ENCODE assay signal across 33 mouse cellular contexts in genomic region chr2:172498823-172499222, GRCm38 (mm10). TPM values are rescaled to one million over a fixed set of nuclear protein-coding genes. Genes with fewer than 3 reads are reported as not detected.
DNase-seq lines count a peak whose midpoint lies in the region; ATAC-seq and TF ChIP-seq lines count a peak whose summit lies in the region.
"Had no signal": no experiment of that assay in that cellular context is flagged by ENCODE, and none has a peak within 500 bp of the region (broad histone marks: within the 10 kb centered on the region; RNA-seq: fewer than 3 reads in every experiment).

No protein-coding gene starts in this region.

- no peak overlapping the region for H3K9ac ChIP-seq in lung, postnatal 0 days (replicated peaks; ENCODE audit: low read depth)
- H3K9ac ChIP-seq: embryonic facial prominence, embryonic 13.5 days; forebrain, embryonic 13.5 days; limb, embryonic 12.5 days; midbrain, embryonic 12.5 days; neural tube, embryonic 15.5 days had no signal

- no peak for ATAC-seq in lung, postnatal 0 days
- ATAC-seq: forebrain, embryonic 13.5 days; hindbrain, embryonic 16.5 days; intestine, embryonic 16.5 days had no signal

- H3K27me3 ChIP-seq in thymus, adult 2 months (ENCODE audit: control insufficient read depth, insufficient read depth, low read length): no peaks in the 10 kb centered on the region
- H3K27me3 ChIP-seq in lung, postnatal 0 days (replicated peaks; ENCODE audit: insufficient read depth, low read length): no peaks in the 10 kb centered on the region
- H3K27me3 ChIP-seq: embryonic facial prominence, embryonic 13.5 days; forebrain, embryonic 13.5 days; limb, embryonic 12.5 days; midbrain, embryonic 12.5 days; neural tube, embryonic 15.5 days had no signal

- H3K27ac ChIP-seq in thymus, adult 2 months (ENCODE audit: control insufficient read depth, insufficient read depth, low read length): no peak overlapping the region
- no peak overlapping the region for H3K27ac ChIP-seq in lung, postnatal 0 days (ENCODE audit: low read length)
- H3K27ac ChIP-seq: embryonic facial prominence, embryonic 13.5 days; forebrain, embryonic 13.5 days; heart, embryonic 10.5 days; hindbrain, embryonic 10.5 days; layer of hippocampus, adult 2 months; limb, embryonic 12.5 days; midbrain, embryonic 12.5 days; neural tube, embryonic 15.5 days; stomach, postnatal 0 days had no signal

- H3K9me3 ChIP-seq in lung, postnatal 0 days (ENCODE audit: low read length): no peaks in the 10 kb centered on the region
- H3K9me3 ChIP-seq: embryonic facial prominence, embryonic 13.5 days; forebrain, embryonic 13.5 days; heart, embryonic 10.5 days; hindbrain, embryonic 10.5 days; limb, embryonic 12.5 days; midbrain, embryonic 12.5 days; neural tube, embryonic 15.5 days had no signal

- no peak overlapping the region for H3K4me2 ChIP-seq in lung, postnatal 0 days (replicated peaks; ENCODE audit: low read depth, low read length)
- H3K4me2 ChIP-seq: embryonic facial prominence, embryonic 13.5 days; forebrain, embryonic 13.5 days; limb, embryonic 12.5 days; liver, embryonic 11.5 days; midbrain, embryonic 12.5 days; neural tube, embryonic 15.5 days had no signal

- no peaks in the 10 kb centered on the region for H3K4me1 ChIP-seq in thymus, adult 2 months (replicated peaks; ENCODE audit: control insufficient read depth, insufficient read depth, low read length)
- no peaks in the 10 kb centered on the region for H3K4me1 ChIP-seq in lung, postnatal 0 days (ENCODE audit: insufficient read depth, low read depth, low read length)
- H3K4me1 ChIP-seq: embryonic facial prominence, embryonic 13.5 days; forebrain, embryonic 13.5 days; midbrain, embryonic 12.5 days; neural tube, embryonic 15.5 days had no signal

- TF ChIP-seq POLR2A in thymus, adult 2 months (IDR thresholded peaks at IDR 0.05; ENCODE audit: control insufficient read depth, extremely low read depth, insufficient read depth, low read length, poor library complexity): no peak

- DNase-seq in adrenal gland, adult 2 months: peak; percentile 53
- DNase-seq in adrenal gland, postnatal 4 days (ENCODE audit: low spot score in 2 of 2): no peak
- DNase-seq in 3134 (ENCODE audit: extremely low read depth, insufficient read length, low spot score): peak; percentile 28
- DNase-seq in Muller cell, postnatal 12 days (ENCODE audit: inconsistent ontology term): peak; percentile 52
- DNase-seq in adrenal gland, postnatal 14 days: peak; percentile 38
- no peak for DNase-seq in thymus, adult 2 months
- no peak for DNase-seq in lung, postnatal 0 days (ENCODE audit: low spot score)
- DNase-seq: cerebellum, adult 2 months; cerebellum, postnatal 25 days; gastrocnemius, postnatal 10 days; kidney, adult 9 months; kidney, postnatal 14 days; lung, adult 18-20 months; lung, postnatal 14 days had no signal

- 80% methylated on average over 3 of the region's 3 CpGs for WGBS in thymus, adult 2 months
- 50% methylated on average over 3 of the region's 3 CpGs for WGBS in lung, postnatal 0 days

- TF ChIP-seq CTCF in thymus, adult 2 months (IDR thresholded peaks at IDR 0.05; ENCODE audit: borderline replicate concordance, control insufficient read depth, extremely low read depth, insufficient read depth, low read length, poor library complexity): no peak
- no peak for TF ChIP-seq CTCF in lung, postnatal 0 days (IDR thresholded peaks at IDR 0.05)

- no peak overlapping the region for H3K4me3 ChIP-seq in thymus, adult 2 months (ENCODE audit: control insufficient read depth, insufficient read depth, low read length)
- H3K4me3 ChIP-seq in lung, postnatal 0 days (ENCODE audit: low read depth, low read length): no peak overlapping the region
- H3K4me3 ChIP-seq: embryonic facial prominence, embryonic 13.5 days; erythroblast, embryonic 14.5 days; forebrain, embryonic 13.5 days; heart, embryonic 10.5 days; hindbrain, embryonic 10.5 days; layer of hippocampus, adult 2 months; limb, embryonic 12.5 days; midbrain, embryonic 12.5 days; neural tube, embryonic 15.5 days had no signal

- no peak for TF ChIP-seq EP300 in lung, postnatal 0 days (IDR thresholded peaks at IDR 0.05)

- H3K36me3 ChIP-seq in thymus, adult 2 months (ENCODE audit: control insufficient read depth, insufficient read depth, low read length): no peaks in the 10 kb centered on the region
- H3K36me3 ChIP-seq in lung, postnatal 0 days (ENCODE audit: insufficient read depth, low read length): no peaks in the 10 kb centered on the region
- H3K36me3 ChIP-seq: embryonic facial prominence, embryonic 13.5 days; heart, embryonic 10.5 days; hindbrain, embryonic 10.5 days; limb, embryonic 12.5 days; midbrain, embryonic 12.5 days; neural tube, embryonic 15.5 days had no signal

RNA-seq across cellular contexts. Expression of gene Fam209, which starts 26.5 kb away (rescaled TPM):
- total RNA-seq in adrenal gland, adult 2 months (2021): not detected
- 0.17 and 0.31 TPM in 2 replicates for polyA plus RNA-seq in adrenal gland, adult 2 months (2012; rRNA removed)
- under 1 TPM in 1 of 2 experiments, not detected in 1; 0.92 TPM for total RNA-seq in adrenal gland, postnatal 4 days (2021)
- 0.94 TPM in 1 of 2 replicates, not detected in the other for total RNA-seq in adrenal gland, postnatal 14 days (2021)
- 0.42 and 0.81 TPM in 2 replicates for polyA plus RNA-seq in thymus, adult 2 months (2012; rRNA removed)
- 0.27 and 0.41 TPM in 2 replicates for polyA plus RNA-seq in lung, postnatal 0 days (2015; fragmentation: Nextera tagmentation; extraction: Ambion mirVana)
- total RNA-seq: layer of hippocampus, adult 2 months; layer of hippocampus, postnatal 25 days; left cerebral cortex, postnatal 14 days had no signal
- polyA plus RNA-seq: cerebellum, adult 2 months; erythroblast, embryonic 14.5 days; heart, embryonic 10.5 days; heart, postnatal 0 days; hindbrain, embryonic 10.5 days; limb, embryonic 12.5 days; neural tube, embryonic 15.5 days had no signal

RNA-seq across cellular contexts. Expression of gene Gcnt7, which starts 40.4 kb away (rescaled TPM):
- total RNA-seq in adrenal gland, adult 2 months (2021): not detected
- polyA plus RNA-seq in adrenal gland, adult 2 months (2012; rRNA removed): not detected in 2 replicates
- total RNA-seq in adrenal gland, postnatal 4 days (2021): not detected
- not detected in 2 replicates for total RNA-seq in adrenal gland, postnatal 14 days (2021)
- not detected in 2 replicates for polyA plus RNA-seq in thymus, adult 2 months (2012; rRNA removed)
- 0.58 and 0.64 TPM in 2 replicates for polyA plus RNA-seq in lung, postnatal 0 days (2015; fragmentation: Nextera tagmentation; extraction: Ambion mirVana)
- total RNA-seq: gastrocnemius, postnatal 10 days; granulocyte monocyte progenitor cell, adult 5-6 weeks; layer of hippocampus, adult 2 months; layer of hippocampus, postnatal 25 days; left cerebral cortex, postnatal 14 days; megakaryocyte progenitor cell, adult 5-6 weeks had no signal
- polyA plus RNA-seq: cerebellum, adult 2 months; erythroblast, embryonic 14.5 days had no signal

RNA-seq across cellular contexts. Expression of gene Tfap2c, which starts 50.6 kb away (rescaled TPM):
- not detected for total RNA-seq in adrenal gland, adult 2 months (2021)
- polyA plus RNA-seq in adrenal gland, adult 2 months (2012; rRNA removed): not detected in 2 replicates
- under 1 TPM in 1 of 2 experiments, not detected in 1; 0.11 TPM for total RNA-seq in adrenal gland, postnatal 4 days (2021)
- not detected in 2 replicates for total RNA-seq in adrenal gland, postnatal 14 days (2021)
- 0.69 and 0.92 TPM in 2 replicates for polyA plus RNA-seq in thymus, adult 2 months (2012; rRNA removed)
- polyA plus RNA-seq in lung, postnatal 0 days (2015; fragmentation: Nextera tagmentation; extraction: Ambion mirVana): 0.05 TPM in 1 of 2 replicates, not detected in the other
- total RNA-seq: CH12.LX; gastrocnemius, postnatal 10 days; granulocyte monocyte progenitor cell, adult 5-6 weeks; megakaryocyte progenitor cell, adult 5-6 weeks had no signal
- polyA plus RNA-seq: erythroblast, embryonic 14.5 days; heart, postnatal 0 days had no signal

RNA-seq across cellular contexts. Expression of gene Rtf2, which starts 58.5 kb away (rescaled TPM):
- 10 to 100 TPM; 73.1 to 84.2 TPM for total RNA-seq in adrenal gland, adult 2 months (2021)
- 27.1 and 31.9 TPM in 2 replicates for polyA plus RNA-seq in adrenal gland, adult 2 months (2012; rRNA removed)
- total RNA-seq in adrenal gland, postnatal 4 days (2021): 10 to 100 TPM; 73.0 to 73.2 TPM
- total RNA-seq in adrenal gland, postnatal 14 days (2021): 66.2 and 71.8 TPM in 2 replicates
- polyA plus RNA-seq in thymus, adult 2 months (2012; rRNA removed): 79.6 and 86.7 TPM in 2 replicates
- polyA plus RNA-seq in lung, postnatal 0 days (2015; fragmentation: Nextera tagmentation; extraction: Ambion mirVana): 73.4 and 74.2 TPM in 2 replicates

Comparison
In these comparisons a context has a peak if more than half of its experiments do, and no peak if none do; other contexts are left out.
1. DNase-seq: peak in adrenal gland, adult 2 months (single experiment), 3134 (single experiment), Muller cell, postnatal 12 days (single experiment) and adrenal gland, postnatal 14 days (single experiment); none in adrenal gland, postnatal 4 days (0 of 2), thymus, adult 2 months (single experiment) and lung, postnatal 0 days (single experiment).